Mouse (Mus musculus) E14TG2a.4 (cell line): ENCODE data around the gene Cd164.

Experiments
- CTCF ChIP-seq: conservative IDR thresholded peaks from 2 replicates; pipeline ENCODE4 v1.5.1; 2014; ENCODE audit warnings: low read length
- NANOG ChIP-seq: IDR thresholded peaks from 2 replicates; pipeline ENCODE4 v1.6.1; 2014; ENCODE audit warnings: borderline replicate concordance, low read length, mixed read lengths

DNA sequence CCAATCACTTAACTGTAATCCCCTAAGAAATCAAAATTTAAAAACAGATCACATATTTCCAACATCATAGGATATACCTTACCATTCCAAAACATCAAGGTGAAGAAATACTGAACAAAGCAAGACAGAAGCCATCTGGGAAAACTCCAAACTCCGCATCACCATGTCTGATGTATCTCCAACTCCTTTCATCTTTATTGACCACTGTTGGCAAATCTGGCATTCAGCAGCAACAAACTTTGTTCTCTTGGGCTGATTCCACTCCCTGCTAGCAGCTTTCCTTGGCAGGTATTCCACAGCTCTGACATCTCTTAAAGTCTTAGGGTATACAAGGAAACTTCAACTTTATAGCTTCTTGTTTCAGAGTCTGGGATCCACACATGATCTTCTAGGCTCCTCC, 39.2 kb downstream of the Cd164 start:
- no peak for TF ChIP-seq CTCF
- TF ChIP-seq NANOG: no peak
